Mouse (Mus musculus) midbrain, embryonic 11.5 days (tissue): Measurements from ENCODE around the gene Ebpl. TPM values are rescaled to one million over a fixed set of nuclear protein-coding genes. Genes with fewer than 3 reads are reported as not detected.
A peak's percentile ranks its signal among the peaks of the same experiment; 100 is the strongest.

Source experiments
- ATAC-seq: fragments of 200-750 bp; cut with Nextera tagmentation; 2 replicates; pipeline ENCODE4 v1.8.0; 2017; ENCODE audit warnings: moderate TSS enrichment, moderate library complexity; ENCODE audit not compliant: low FRiP score
- DNase-seq: peaks from one replicate; pipeline ENCODE4 v3.0.0; 2015; ENCODE audit warnings: low spot score; ENCODE audit errors: missing footprints
- H3K27ac ChIP-seq: fragments of 300-500 bp; sonication (generic); 2 replicates; pipeline ENCODE4 v1.5.1; 2014; ENCODE audit warnings: low read depth, low read length
- H3K27me3 ChIP-seq: fragments of 300-500 bp; sonication (generic); 2 replicates; pipeline ENCODE4 v1.6.1; 2014; ENCODE audit warnings: mild to moderate bottlenecking, low read length, moderate library complexity, mixed read lengths; ENCODE audit not compliant: control insufficient read depth, insufficient read depth
- H3K36me3 ChIP-seq: fragments of 300-500 bp; sonication (generic); 2 replicates; pipeline ENCODE4 v1.6.1; 2014; ENCODE audit warnings: mild to moderate bottlenecking, low read length, moderate library complexity, mixed read lengths; ENCODE audit not compliant: control insufficient read depth, insufficient read depth
- H3K4me1 ChIP-seq: fragments of 300-500 bp; sonication (generic); 2 replicates; pipeline ENCODE4 v1.6.1; 2014; ENCODE audit warnings: low read length; ENCODE audit not compliant: control insufficient read depth, insufficient read depth
- H3K4me2 ChIP-seq: fragments of 300-500 bp; sonication (generic); 2 replicates; pipeline ENCODE4 v1.6.1; 2014; ENCODE audit warnings: mild to moderate bottlenecking, moderate library complexity
- H3K4me3 ChIP-seq: fragments of 300-500 bp; sonication (generic); 2 replicates; pipeline ENCODE4 v1.5.1; 2014; ENCODE audit warnings: low read depth, low read length
- H3K9ac ChIP-seq: fragments of 300-500 bp; sonication (generic); 2 replicates; pipeline ENCODE4 v1.6.1; 2014; ENCODE audit warnings: low read length
- H3K9me3 ChIP-seq: fragments of 300-500 bp; sonication (generic); 2 replicates; pipeline ENCODE4 v1.6.1; 2016; ENCODE audit warnings: low read length; ENCODE audit not compliant: control insufficient read depth
- WGBS: fragments of 180-500 bp; shearing (Covaris S2); extraction: QIAGEN DNeasy Blood & Tissue Kit; methylation state at CpG from one replicate; pipeline ENCODE4 v1.1.7; 2014; 5-methylcytosine and 5-hydroxymethylcytosine counted together
- polyA plus RNA-seq: library from polyadenylated mRNA; unstranded; fragments of >200 nt; fragmentation: Nextera tagmentation; extraction: Ambion mirVana; gene quantifications from 2 replicates; pipeline ENCODE4 v1.2.1, GENCODE M21; 2014

Gene Ebpl
- 9.8 and 10.6 TPM in 2 replicates for polyA plus RNA-seq

GRCm38 (mm10) chr14:61360131-61360980 lies at the start of gene Ebpl:
TSS of gene Ebpl (minus strand) at chr14:61360439.
- Histone ChIP-seq H3K4me2 (peak within 1 kb of the TSS; percentile 42), H3K9me3 (no peaks in the 10 kb centered on the region), H3K9ac (peak within 1 kb of the TSS; percentile 64), H3K27me3 (no peaks in the 10 kb centered on the region), H3K4me3 (peak within 1 kb of the TSS; percentile 43), H3K27ac (peak within 1 kb of the TSS; percentile 12; the same call in 1 of the 2 replicates), H3K4me1 (peaks cover 4% of the 10 kb centered on the region; the same call in 1 of the 2 replicates), H3K36me3 (no peaks in the 10 kb centered on the region)
- ATAC-seq (peak; percentile 97), DNase-seq (peak; percentile 98)
- WGBS = under 1% methylated on average over 40 of the region's 40 CpGs

- peaks cover 5% of the 10 kb centered on the region; the same call in 1 of the 2 replicates for H3K4me1 ChIP-seq
- H3K9me3 ChIP-seq = no peaks in the 10 kb centered on the region
- no peak overlapping the region for H3K27ac ChIP-seq
- no peak overlapping the region for H3K4me2 ChIP-seq
- H3K4me3 ChIP-seq = no peak overlapping the region
- no peaks in the 10 kb centered on the region for H3K36me3 ChIP-seq
- WGBS = 79% methylated on average over 2 of the region's 2 CpGs
- H3K9ac ChIP-seq = no peak overlapping the region
- DNase-seq (no peak), ATAC-seq (no peak)
- H3K27me3 ChIP-seq = no peaks in the 10 kb centered on the region
These were observed 49.8 kb upstream of the Ebpl start for GRCm38 (mm10) chr14:61410020-61410419.

GRCm38 (mm10) chr14:61407055-61407454 lies 46.8 kb upstream of the Ebpl start:
- no peaks in the 10 kb centered on the region for H3K9me3 ChIP-seq
- DNase-seq (no peak), ATAC-seq (no peak)
- H3K36me3 ChIP-seq = no peaks in the 10 kb centered on the region; the same call in 1 of the 2 replicates
- H3K4me1 ChIP-seq = no peaks in the 10 kb centered on the region
- H3K4me2 ChIP-seq = no peak overlapping the region
- 97% methylated on average over 3 of the region's 3 CpGs for whole genome bisulfite sequencing
- no peak overlapping the region for H3K9ac ChIP-seq
- no peak overlapping the region for H3K27ac ChIP-seq
- H3K27me3 ChIP-seq = no peaks in the 10 kb centered on the region
- H3K4me3 ChIP-seq = no peak overlapping the region

- no peak overlapping the region for H3K4me3 ChIP-seq
- no peaks in the 10 kb centered on the region for H3K27me3 ChIP-seq
- H3K27ac ChIP-seq = no peak overlapping the region
- H3K36me3 ChIP-seq = no peaks in the 10 kb centered on the region; the same call in 1 of the 2 replicates
- H3K9me3 ChIP-seq = no peaks in the 10 kb centered on the region
- DNase-seq = no peak
- H3K4me2 ChIP-seq = no peak overlapping the region
- no peaks in the 10 kb centered on the region for H3K4me1 ChIP-seq
- no peak overlapping the region for H3K9ac ChIP-seq
- ATAC-seq = no peak
These were observed 45.5 kb upstream of the Ebpl start for GRCm38 (mm10) chr14:61405761-61406160.

GRCm38 (mm10) chr14:61404941-61405340 lies 44.7 kb upstream of the Ebpl start:
- Histone ChIP-seq H3K27ac (no peak overlapping the region), H3K9me3 (no peaks in the 10 kb centered on the region), H3K4me2 (no peak overlapping the region), H3K27me3 (no peaks in the 10 kb centered on the region), H3K4me3 (no peak overlapping the region), H3K4me1 (no peaks in the 10 kb centered on the region), H3K9ac (no peak overlapping the region), H3K36me3 (no peaks in the 10 kb centered on the region; the same call in 1 of the 2 replicates)
- DNase-seq (no peak), ATAC-seq (no peak)
- WGBS = 84% methylated on average over 3 of the region's 3 CpGs

GRCm38 (mm10) chr14:61394745-61395144 lies 34.5 kb upstream of the Ebpl start:
- H3K36me3 ChIP-seq = peaks cover 4% of the 10 kb centered on the region; the same call in 1 of the 2 replicates
- H3K4me3 ChIP-seq = no peak overlapping the region
- H3K9me3 ChIP-seq = no peaks in the 10 kb centered on the region
- no peaks in the 10 kb centered on the region for H3K4me1 ChIP-seq
- no peaks in the 10 kb centered on the region for H3K27me3 ChIP-seq
- no peak overlapping the region for H3K9ac ChIP-seq
- no peak overlapping the region for H3K27ac ChIP-seq
- H3K4me2 ChIP-seq = no peak overlapping the region
- DNase-seq (no peak), ATAC-seq (no peak)
- 91% methylated on average over 6 of the region's 6 CpGs for WGBS

GRCm38 (mm10) chr14:61390586-61390985 lies 30.3 kb upstream of the Ebpl start:
- Histone ChIP-seq H3K27ac (no peak overlapping the region), H3K4me2 (no peak overlapping the region), H3K9ac (no peak overlapping the region), H3K27me3 (no peaks in the 10 kb centered on the region), H3K4me3 (no peak overlapping the region), H3K36me3 (peaks cover 5% of the 10 kb centered on the region; the same call in 1 of the 2 replicates), H3K4me1 (no peaks in the 10 kb centered on the region), H3K9me3 (no peaks in the 10 kb centered on the region)
- no peak for ATAC-seq
- WGBS = 85% methylated on average over 3 of the region's 3 CpGs
- DNase-seq = no peak

- peaks cover 2% of the 10 kb centered on the region; the same call in 1 of the 2 replicates for H3K36me3 ChIP-seq
- ATAC-seq = no peak
- WGBS = 93% methylated on average over 2 of the region's 2 CpGs
These were observed 7.1 kb upstream of the Ebpl start for GRCm38 (mm10) chr14:61367290-61367689.

GRCm38 (mm10) chr14:61364656-61365055 lies 4.4 kb upstream of the Ebpl start:
- Histone ChIP-seq H3K9me3 (no peaks in the 10 kb centered on the region), H3K36me3 (no peaks in the 10 kb centered on the region; the same call in 1 of the 2 replicates), H3K27ac (no peak overlapping the region), H3K9ac (no peak overlapping the region), H3K4me2 (no peak overlapping the region), H3K4me1 (peaks cover 4% of the 10 kb centered on the region; the same call in 1 of the 2 replicates), H3K27me3 (no peaks in the 10 kb centered on the region), H3K4me3 (no peak overlapping the region)
- ATAC-seq (no peak), DNase-seq (no peak)
- 88% methylated on average over 3 of the region's 3 CpGs for WGBS

More at GRCm38 (mm10) chr14:61367290-61367689, 7.1 kb upstream of the Ebpl start:
- no peak overlapping the region for H3K9ac ChIP-seq
- no peaks in the 10 kb centered on the region for H3K9me3 ChIP-seq
- no peak for DNase-seq
- H3K27me3 ChIP-seq = no peaks in the 10 kb centered on the region
- H3K27ac ChIP-seq = no peak overlapping the region
- no peaks in the 10 kb centered on the region for H3K4me1 ChIP-seq
- no peak overlapping the region for H3K4me2 ChIP-seq
- no peak overlapping the region for H3K4me3 ChIP-seq
